Mouse (Mus musculus): Measurements from ENCODE around the gene Ifi204. TPM values are rescaled to one million over a fixed set of nuclear protein-coding genes. Genes with fewer than 3 reads are reported as not detected.
"Not testable (repeated sequence)": the region's sequence is repeated elsewhere in the genome, so short reads cannot be mapped to it uniquely, and the experiment has no call there.

Gene Ifi204
- 1.5 and 1.9 TPM in 2 replicates for polyA plus RNA-seq (2015; fragmentation: Nextera tagmentation; extraction: Ambion mirVana)

DNA sequence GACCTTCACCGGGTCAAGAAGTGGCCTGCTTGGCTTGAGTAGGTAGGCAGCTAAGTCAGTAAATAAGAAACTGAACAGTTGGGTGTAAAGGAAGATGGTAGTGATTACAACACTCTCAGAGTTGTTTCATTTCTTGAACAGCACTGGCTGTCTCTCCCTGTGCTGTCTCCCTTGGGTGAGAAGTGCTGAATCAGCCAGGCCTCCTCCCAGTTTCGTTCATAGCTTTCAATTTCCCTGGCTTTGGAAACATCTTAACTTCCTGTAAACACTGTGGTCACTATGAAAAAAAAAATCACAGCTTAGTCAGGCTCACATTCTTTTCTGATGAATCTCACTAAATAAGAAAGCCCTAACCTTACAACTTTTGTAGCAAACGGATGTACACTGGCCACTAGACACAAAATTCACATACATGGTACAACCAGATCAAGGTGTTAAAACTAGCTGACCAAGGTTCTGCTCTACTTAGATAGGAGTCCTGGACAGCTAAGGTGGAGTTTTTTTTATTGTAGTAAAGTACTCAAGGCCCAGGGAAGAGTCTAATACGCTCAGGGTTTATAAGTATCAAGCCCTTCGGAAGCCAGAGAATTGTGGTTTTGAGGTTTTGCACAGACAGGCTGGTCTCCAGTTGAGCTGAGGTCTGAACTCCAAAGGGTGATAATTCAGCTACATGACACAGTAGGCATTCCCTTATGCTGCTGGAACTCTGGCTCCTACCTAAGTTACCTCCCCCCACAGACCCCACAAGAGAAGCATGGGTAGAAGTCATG, at the start of gene Ifi204:
Gene Ifi204 (minus strand): TSS at position 96 of the 770 bp plus-strand sequence.
- H3K4me3 ChIP-seq (ENCODE audit: low read depth, low read length); H3K27ac ChIP-seq (ENCODE audit: low read length); H3K27me3 ChIP-seq (replicated peaks; ENCODE audit: insufficient read depth, low read length); H3K9ac ChIP-seq (replicated peaks; ENCODE audit: low read depth); H3K36me3 ChIP-seq (ENCODE audit: insufficient read depth, low read length); H3K4me1 ChIP-seq (ENCODE audit: insufficient read depth, low read depth, low read length); H3K9me3 ChIP-seq (ENCODE audit: low read length); H3K4me2 ChIP-seq (replicated peaks; ENCODE audit: low read depth, low read length): not testable (repeated sequence)
- 66% methylated on average over 5 of the region's 5 CpGs for WGBS
- DNase-seq (ENCODE audit: low spot score) (peak; percentile 42), ATAC-seq (0 out of 2 replicates have a peak, but pooled peaks have one; percentile 26)

DNA sequence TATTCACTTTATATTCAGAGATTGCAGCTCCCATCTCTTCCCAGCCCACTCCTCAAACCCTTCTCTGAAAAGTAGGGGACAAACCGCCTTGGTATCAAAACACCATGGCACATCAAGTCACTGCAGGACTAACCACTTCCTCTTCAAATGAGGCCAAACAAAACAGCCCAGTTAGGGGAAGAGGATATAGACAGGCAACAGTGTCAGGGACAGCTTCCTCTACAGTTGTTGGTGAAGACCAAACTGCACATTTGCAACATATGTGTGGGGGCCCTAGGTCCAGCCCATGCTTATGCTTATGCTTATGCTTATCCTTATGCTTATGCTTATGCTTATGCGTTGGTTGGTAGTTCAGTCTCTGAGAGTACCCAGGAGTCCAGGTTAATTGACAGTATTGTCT, 42.6 kb upstream of the Ifi204 start:
- not testable (repeated sequence) for H3K36me3 ChIP-seq (ENCODE audit: insufficient read depth, low read length); H3K4me1 ChIP-seq (ENCODE audit: insufficient read depth, low read depth, low read length); H3K4me2 ChIP-seq (replicated peaks; ENCODE audit: low read depth, low read length); H3K27ac ChIP-seq (ENCODE audit: low read length); H3K4me3 ChIP-seq (ENCODE audit: low read depth, low read length); H3K9ac ChIP-seq (replicated peaks; ENCODE audit: low read depth); ATAC-seq; H3K9me3 ChIP-seq (ENCODE audit: low read length); DNase-seq (ENCODE audit: low spot score); H3K27me3 ChIP-seq (replicated peaks; ENCODE audit: insufficient read depth, low read length)
- 62% methylated on average over 2 of the region's 2 CpGs for WGBS

DNA sequence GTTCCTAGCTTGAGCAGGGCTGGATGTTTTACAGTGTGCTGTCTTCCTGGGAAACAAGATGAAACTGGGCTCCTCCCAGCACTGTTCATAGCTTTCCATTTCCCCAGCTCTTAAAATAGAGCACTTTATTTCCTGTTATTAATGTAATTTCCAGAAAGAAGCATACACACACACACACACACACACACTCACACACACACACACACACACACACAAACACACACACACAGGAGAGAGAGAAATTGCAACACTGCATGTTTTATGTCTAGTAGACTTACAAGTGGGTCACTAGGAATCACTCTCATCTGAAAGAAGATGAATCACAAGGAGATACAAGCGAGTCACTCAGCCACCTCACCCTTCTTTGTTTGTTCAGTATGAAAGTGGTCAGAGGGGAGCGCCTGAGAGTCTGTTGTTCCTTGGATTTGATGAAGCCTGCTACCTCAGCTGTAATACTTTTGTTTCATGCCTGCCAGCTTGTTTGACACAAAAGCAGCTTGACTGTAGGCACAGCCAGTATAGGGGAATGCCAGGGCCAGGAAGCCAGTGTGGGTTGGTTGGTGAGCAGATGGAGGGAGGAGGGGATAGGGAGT, 36.0 kb upstream of the Ifi204 start:
- WGBS: 37% methylated on average over 2 of the region's 2 CpGs
- not testable (repeated sequence) for H3K4me3 ChIP-seq (ENCODE audit: low read depth, low read length); H3K27ac ChIP-seq (ENCODE audit: low read length); H3K36me3 ChIP-seq (ENCODE audit: insufficient read depth, low read length); H3K27me3 ChIP-seq (replicated peaks; ENCODE audit: insufficient read depth, low read length); H3K4me1 ChIP-seq (ENCODE audit: insufficient read depth, low read depth, low read length); H3K9ac ChIP-seq (replicated peaks; ENCODE audit: low read depth); H3K4me2 ChIP-seq (replicated peaks; ENCODE audit: low read depth, low read length); DNase-seq (ENCODE audit: low spot score); H3K9me3 ChIP-seq (ENCODE audit: low read length)
- ATAC-seq: peak; percentile 41; the same call in 1 of the 2 replicates

DNA sequence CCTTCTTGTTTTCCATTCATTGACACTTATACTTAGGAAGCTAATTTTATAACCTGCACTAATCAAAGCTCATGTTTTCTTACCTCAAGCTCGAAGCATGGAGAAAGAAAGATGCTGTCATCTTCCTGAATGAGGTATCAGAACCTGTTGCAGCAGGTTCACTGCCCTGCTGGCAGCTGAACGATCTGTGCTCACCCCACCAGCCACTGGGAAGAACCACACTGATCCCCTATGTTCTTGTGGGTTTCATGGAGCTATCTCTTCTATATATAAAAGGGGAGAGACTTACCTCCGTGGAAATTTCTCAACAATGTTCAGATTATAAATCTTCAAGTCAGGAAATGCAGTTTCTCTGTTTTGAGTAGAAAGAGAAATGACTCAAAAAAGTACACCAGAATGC, 35.5 kb upstream of the Ifi204 start:
- not testable (repeated sequence) for H3K27me3 ChIP-seq (replicated peaks; ENCODE audit: insufficient read depth, low read length); H3K9ac ChIP-seq (replicated peaks; ENCODE audit: low read depth); H3K9me3 ChIP-seq (ENCODE audit: low read length); H3K36me3 ChIP-seq (ENCODE audit: insufficient read depth, low read length); H3K4me3 ChIP-seq (ENCODE audit: low read depth, low read length); H3K4me1 ChIP-seq (ENCODE audit: insufficient read depth, low read depth, low read length); ATAC-seq; DNase-seq (ENCODE audit: low spot score); H3K27ac ChIP-seq (ENCODE audit: low read length)
- 46% methylated on average over 3 of the region's 3 CpGs for WGBS
- H3K4me2 ChIP-seq (replicated peaks; ENCODE audit: low read depth, low read length): 0 out of 2 replicates have a peak overlapping the region, but pooled peaks have one; percentile 8

DNA sequence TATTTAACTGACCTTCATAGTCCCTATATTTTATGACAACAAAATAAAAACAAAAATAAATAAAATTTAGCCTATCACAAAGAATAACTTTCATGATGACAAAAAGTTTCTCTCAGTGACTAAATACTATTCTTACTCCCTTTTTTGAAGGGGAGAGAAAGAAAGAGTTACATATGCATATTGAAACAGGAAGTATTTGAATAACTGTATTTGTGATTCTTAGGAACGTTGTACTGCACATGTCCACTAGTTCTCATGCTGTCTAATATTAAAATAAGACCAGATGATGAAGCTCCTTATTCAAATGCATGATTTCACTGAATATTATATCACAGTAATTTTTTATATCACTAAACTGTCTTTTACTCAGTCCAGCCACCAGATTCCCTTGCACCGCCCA, 35.0 kb upstream of the Ifi204 start:
- not testable (repeated sequence) for ATAC-seq; H3K4me1 ChIP-seq (ENCODE audit: insufficient read depth, low read depth, low read length); H3K36me3 ChIP-seq (ENCODE audit: insufficient read depth, low read length); H3K9ac ChIP-seq (replicated peaks; ENCODE audit: low read depth); H3K4me3 ChIP-seq (ENCODE audit: low read depth, low read length); H3K9me3 ChIP-seq (ENCODE audit: low read length); DNase-seq (ENCODE audit: low spot score); H3K27ac ChIP-seq (ENCODE audit: low read length); H3K27me3 ChIP-seq (replicated peaks; ENCODE audit: insufficient read depth, low read length)
- WGBS: 67% methylated on average over 2 of the region's 2 CpGs
- 0 out of 2 replicates have a peak overlapping the region, but pooled peaks have one; percentile 8 for H3K4me2 ChIP-seq (replicated peaks; ENCODE audit: low read depth, low read length)

DNA sequence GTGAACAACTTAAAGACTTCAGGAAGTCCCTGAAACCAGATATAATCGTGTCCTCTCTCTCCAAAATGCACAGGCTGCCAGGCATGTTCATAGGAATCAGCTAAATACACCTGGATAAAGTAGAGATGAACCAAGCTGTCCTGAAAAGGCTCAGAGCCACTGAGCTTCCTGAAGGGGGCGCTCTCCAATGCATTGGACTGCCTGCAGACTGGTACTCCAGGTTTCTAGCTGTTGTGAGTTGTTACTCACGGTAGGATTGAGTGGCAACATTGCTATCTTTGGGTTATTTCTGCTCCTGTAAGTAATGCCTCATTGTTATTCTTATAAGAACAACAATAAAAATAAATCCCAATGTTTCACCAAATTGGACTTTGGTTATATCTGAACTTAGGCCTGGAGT, 6.7 kb upstream of the Ifi204 start:
- ATAC-seq; H3K9ac ChIP-seq (replicated peaks; ENCODE audit: low read depth); H3K36me3 ChIP-seq (ENCODE audit: insufficient read depth, low read length); H3K4me3 ChIP-seq (ENCODE audit: low read depth, low read length); H3K27ac ChIP-seq (ENCODE audit: low read length); H3K9me3 ChIP-seq (ENCODE audit: low read length); H3K4me1 ChIP-seq (ENCODE audit: insufficient read depth, low read depth, low read length); DNase-seq (ENCODE audit: low spot score); H3K27me3 ChIP-seq (replicated peaks; ENCODE audit: insufficient read depth, low read length); H3K4me2 ChIP-seq (replicated peaks; ENCODE audit: low read depth, low read length): not testable (repeated sequence)
- 57% methylated on average over 2 of the region's 3 CpGs for WGBS

DNA sequence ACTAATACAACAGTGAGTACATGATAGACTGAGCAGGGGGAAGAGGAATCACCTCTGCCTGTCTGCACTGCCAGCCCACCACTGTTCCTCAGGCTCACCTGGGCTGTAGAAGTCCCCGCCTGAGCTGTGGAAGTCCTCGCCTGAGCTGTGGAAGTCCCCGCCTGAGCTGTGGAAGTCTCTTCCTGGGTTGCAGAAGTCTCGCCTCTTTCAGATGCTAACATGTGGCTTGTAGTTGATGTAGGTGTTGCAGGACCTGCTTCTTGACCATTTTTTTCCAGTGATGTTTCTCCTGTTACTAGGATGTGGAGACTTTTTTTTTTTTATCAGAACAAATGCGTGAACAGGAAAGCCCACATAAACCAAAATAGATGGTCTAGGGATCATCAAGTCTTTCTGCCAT, 6.7 kb downstream of the Ifi204 start:
- not testable (repeated sequence) for H3K4me2 ChIP-seq (replicated peaks; ENCODE audit: low read depth, low read length); H3K36me3 ChIP-seq (ENCODE audit: insufficient read depth, low read length); H3K9me3 ChIP-seq (ENCODE audit: low read length); H3K9ac ChIP-seq (replicated peaks; ENCODE audit: low read depth); DNase-seq (ENCODE audit: low spot score); H3K4me3 ChIP-seq (ENCODE audit: low read depth, low read length); ATAC-seq; H3K27me3 ChIP-seq (replicated peaks; ENCODE audit: insufficient read depth, low read length); H3K4me1 ChIP-seq (ENCODE audit: insufficient read depth, low read depth, low read length); H3K27ac ChIP-seq (ENCODE audit: low read length)
- WGBS: 76% methylated on average over 4 of the region's 5 CpGs
